Mouse (Mus musculus) MEL (cell line): ENCODE measurements around the gene Rbm5. TPM values are rescaled to one million over a fixed set of nuclear protein-coding genes. Genes with fewer than 3 reads are reported as not detected.

Experiments
- DNase-seq: peaks from one replicate; pipeline ENCODE4 v3.0.0; 2011; ENCODE audit warnings: low read depth, low spot score
- H3K27ac ChIP-seq: 2 replicates; pipeline ENCODE4 v1.5.1; 2012; ENCODE audit warnings: low read depth, mild to moderate bottlenecking, control low read depth, low read length, moderate library complexity; ENCODE audit not compliant: control insufficient read depth
- H3K27me3 ChIP-seq, 2 experiments: fragments of 150-350 bp in 1 of 2; sonication (generic) in 1 of 2; 2 replicates each; pipeline ENCODE4 v1.6.1; 2012; ENCODE audit warnings: low read length in 2 of 2, mild to moderate bottlenecking in 2 of 2, improper control_type of control experiment in 1 of 2, moderate library complexity in 1 of 2; ENCODE audit not compliant: insufficient read depth in 2 of 2, control insufficient read depth in 1 of 2
- H3K36me3 ChIP-seq, 2 experiments: 2 replicates each; pipeline ENCODE4 v1.6.1; 2012 to 2014; ENCODE audit warnings: low read length in 2 of 2, improper control_type of control experiment in 1 of 2, inconsistent platforms in 1 of 2, mild to moderate bottlenecking in 1 of 2; ENCODE audit not compliant: insufficient read depth in 2 of 2, control insufficient read depth in 1 of 2
- H3K4me1 ChIP-seq, 2 experiments: fragments of 150-350 bp in 1 of 2; sonication (generic) in 1 of 2; 2 replicates each; pipeline ENCODE4 v1.6.1; 2012; ENCODE audit warnings: low read length in 2 of 2, improper control_type of control experiment in 1 of 2, mild to moderate bottlenecking in 1 of 2; ENCODE audit not compliant: insufficient read depth in 2 of 2, control insufficient read depth in 1 of 2
- H3K4me3 ChIP-seq, 2 experiments: fragments of 150-350 bp in 1 of 2; sonication (generic) in 1 of 2; 2 replicates each; pipeline ENCODE4 v1.5.1; 2012; ENCODE audit warnings: low read depth in 2 of 2, low read length in 2 of 2, mild to moderate bottlenecking in 2 of 2, moderate library complexity in 2 of 2, control low read depth in 1 of 2, improper control_type of control experiment in 1 of 2; ENCODE audit not compliant: control insufficient read depth in 1 of 2, insufficient read depth in 1 of 2
- H3K79me2 ChIP-seq: 2 replicates; pipeline ENCODE4 v1.6.1; 2012; ENCODE audit warnings: mild to moderate bottlenecking, low read length, moderate library complexity; ENCODE audit not compliant: control insufficient read depth, poor library complexity, insufficient read depth
- H3K9ac ChIP-seq: 2 replicates; pipeline ENCODE4 v1.6.1; 2012; ENCODE audit warnings: low read depth, mild to moderate bottlenecking, control low read depth, low read length, moderate library complexity; ENCODE audit not compliant: control insufficient read depth, poor library complexity, severe bottlenecking
- H3K9me3 ChIP-seq: fragments of 150-350 bp; sonication (generic); replicated peaks from 2 replicates; pipeline ENCODE4 v1.6.1; 2012; ENCODE audit warnings: mild to moderate bottlenecking, low read length, improper control_type of control experiment, moderate library complexity; ENCODE audit not compliant: insufficient read depth
- CHD1 ChIP-seq: IDR thresholded peaks from 2 replicates; pipeline ENCODE4 v1.6.1; 2012; ENCODE audit warnings: low read depth, mild to moderate bottlenecking, inconsistent platforms, low read length, improper control_type of control experiment
- CHD2 ChIP-seq: IDR thresholded peaks from 2 replicates; pipeline ENCODE4 v1.6.1; 2011; ENCODE audit warnings: low read length, improper control_type of control experiment
- CTCF ChIP-seq, 3 experiments: IDR thresholded peaks in 2 of 3; conservative IDR thresholded peaks in 1 of 3; 2 replicates each; pipeline ENCODE4 v1.5.1; 2011 to 2012; ENCODE audit warnings: low read length in 3 of 3, low read depth in 2 of 3, mild to moderate bottlenecking in 2 of 3, improper control_type of control experiment in 1 of 3, inconsistent platforms in 1 of 3, mixed read lengths in 1 of 3, moderate library complexity in 1 of 3; ENCODE audit not compliant: control insufficient read depth in 1 of 3, insufficient read depth in 1 of 3, poor library complexity in 1 of 3, severe bottlenecking in 1 of 3
- ELF1 ChIP-seq: IDR thresholded peaks from 2 replicates; pipeline ENCODE4 v1.6.1; 2014; ENCODE audit warnings: low read depth, mild to moderate bottlenecking, inconsistent platforms, low read length, improper control_type of control experiment, moderate library complexity
- EP300 ChIP-seq, 2 experiments: IDR thresholded peaks; 2 replicates each; pipeline ENCODE4 v1.6.1; 2011; ENCODE audit warnings: improper control_type of control experiment in 2 of 2, low read length in 2 of 2, low read depth in 1 of 2, mild to moderate bottlenecking in 1 of 2
- ETS1 ChIP-seq: IDR thresholded peaks from 2 replicates; pipeline ENCODE4 v1.6.1; 2012; ENCODE audit warnings: low read depth, mild to moderate bottlenecking, inconsistent platforms, low read length, improper control_type of control experiment, moderate library complexity
- GATA1 ChIP-seq: IDR thresholded peaks from 2 replicates; pipeline ENCODE4 v1.6.1; 2011; ENCODE audit warnings: low read depth, low read length, improper control_type of control experiment
- HCFC1 ChIP-seq: IDR thresholded peaks from 2 replicates; pipeline ENCODE4 v1.6.1; 2012; ENCODE audit warnings: low read depth, mild to moderate bottlenecking, inconsistent platforms, low read length, improper control_type of control experiment, moderate library complexity
- JUND ChIP-seq: IDR thresholded peaks from 2 replicates; pipeline ENCODE4 v1.6.1; 2011; ENCODE audit warnings: low read depth, mild to moderate bottlenecking, improper control_type of control experiment, low read length
- MAFK ChIP-seq: IDR thresholded peaks from 2 replicates; pipeline ENCODE4 v1.6.1; 2011; ENCODE audit warnings: low read depth, mild to moderate bottlenecking, low read length, improper control_type of control experiment, borderline replicate concordance
- MAX ChIP-seq: IDR thresholded peaks from 2 replicates; pipeline ENCODE4 v1.6.1; 2011; ENCODE audit warnings: low read length, improper control_type of control experiment
- MYB ChIP-seq: IDR thresholded peaks from 2 replicates; pipeline ENCODE4 v1.6.1; 2011; ENCODE audit warnings: mild to moderate bottlenecking, low read depth, low read length, improper control_type of control experiment
- NELFE ChIP-seq: IDR thresholded peaks from 2 replicates; pipeline ENCODE4 v1.6.1; 2011; ENCODE audit warnings: low read depth, low read length, improper control_type of control experiment
- POLR2A ChIP-seq, 2 experiments: IDR thresholded peaks; 2 replicates each; pipeline ENCODE4 v1.6.1; 2011 to 2012; ENCODE audit warnings: low read length in 2 of 2, mild to moderate bottlenecking in 2 of 2, control low read depth in 1 of 2, improper control_type of control experiment in 1 of 2, low read depth in 1 of 2, moderate library complexity in 1 of 2; ENCODE audit not compliant: control insufficient read depth in 1 of 2, insufficient read depth in 1 of 2, poor library complexity in 1 of 2
- SMC3 ChIP-seq: IDR thresholded peaks from 2 replicates; pipeline ENCODE4 v1.6.1; 2011; ENCODE audit warnings: low read depth, low read length, improper control_type of control experiment
- TAL1 ChIP-seq: IDR thresholded peaks from 2 replicates; pipeline ENCODE4 v1.6.1; 2012; ENCODE audit warnings: mild to moderate bottlenecking, inconsistent platforms, low read length, moderate library complexity, mixed read lengths
- TBP ChIP-seq: IDR thresholded peaks from 2 replicates; pipeline ENCODE4 v1.8.0; 2011; ENCODE audit warnings: low read depth, low read length, improper control_type of control experiment
- TCF12 ChIP-seq: IDR thresholded peaks from 2 replicates; pipeline ENCODE4 v1.6.1; 2014; ENCODE audit warnings: low read depth, mild to moderate bottlenecking, inconsistent platforms, low read length, improper control_type of control experiment, moderate library complexity
- USF1 ChIP-seq: IDR thresholded peaks from 2 replicates; pipeline ENCODE4 v1.6.1; 2014; ENCODE audit warnings: low read depth, mild to moderate bottlenecking, inconsistent platforms, low read length, improper control_type of control experiment, moderate library complexity
- USF2 ChIP-seq, 2 experiments: IDR thresholded peaks; 2 replicates each; pipeline ENCODE4 v1.6.1; 2011 to 2012; ENCODE audit warnings: improper control_type of control experiment in 2 of 2, low read length in 2 of 2, borderline replicate concordance in 1 of 2, inconsistent platforms in 1 of 2, low read depth in 1 of 2, mild to moderate bottlenecking in 1 of 2; ENCODE audit not compliant: insufficient read depth in 1 of 2
- ZC3H11A ChIP-seq: IDR thresholded peaks from 2 replicates; pipeline ENCODE4 v1.6.1; 2012; ENCODE audit warnings: low read depth, mild to moderate bottlenecking, inconsistent platforms, low read length, improper control_type of control experiment
- ZMIZ1 ChIP-seq: IDR thresholded peaks from 2 replicates; pipeline ENCODE4 v1.6.1; 2012; ENCODE audit warnings: low read depth, mild to moderate bottlenecking, inconsistent platforms, low read length, improper control_type of control experiment, moderate library complexity
- polyA plus RNA-seq, 2 experiments: library from polyadenylated mRNA; stranded (reverse) in 1 of 2; unstranded in 1 of 2; fragments of >175 nt in 1 of 2; fragments of >200 nt in 1 of 2; gene quantifications; 2 replicates each; pipeline versions ENCODE4 v1.2.1 to v1.2.4; 2012; ENCODE audit warnings: low replicate concordance in 2 of 2, low read depth in 1 of 2; ENCODE audit not compliant: insufficient read length in 2 of 2, insufficient read depth in 1 of 2, missing spikeins in 1 of 2
- total RNA-seq: library from RNA; depleted of rRNA; stranded (reverse); fragments of 300-350 nt; gene quantifications from 2 replicates; pipeline ENCODE4 v1.2.3, GENCODE M21; 2012

Gene Rbm5
- total and polyA plus RNA-seq, 3 experiments: 80.2 to 143 (median 125) TPM

GRCm38 (mm10) chr9:107727041-107727440, 43.8 kb downstream of the Rbm5 start:
- Histone ChIP-seq H3K4me1 (peaks cover 24 to 44% of the 10 kb centered on the region in 2 experiments), H3K9me3 (no peaks in the 10 kb centered on the region), H3K4me3 (no peak overlapping the region), H3K27ac (no peak overlapping the region), H3K79me2 (no peaks in the 10 kb centered on the region), H3K36me3 (peaks cover 0 to 29% of the 10 kb centered on the region in 2 experiments; a peak in 2 of 4 replicates), H3K9ac (no peak overlapping the region), H3K27me3 (no peaks in the 10 kb centered on the region)
- no peak for DNase-seq
- TF ChIP-seq CHD2 (no peak), EP300 (IDR thresholded peaks at IDR 0.05; ENCODE audit: low read depth in 1 of 2, low read length in 2 of 2) (no peak)

- Histone ChIP-seq H3K4me3 (no peak overlapping the region), H3K36me3 (peaks cover 0 to 29% of the 10 kb centered on the region in 2 experiments; a peak in 2 of 4 replicates), H3K27me3 (peaks cover 0 to 2% of the 10 kb centered on the region in 2 experiments; a peak in 1 of 4 replicates), H3K4me1 (peaks cover 24 to 44% of the 10 kb centered on the region in 2 experiments), H3K9me3 (no peaks in the 10 kb centered on the region), H3K27ac (peak overlapping the region; percentile 17), H3K79me2 (no peaks in the 10 kb centered on the region), H3K9ac (no peak overlapping the region)
- DNase-seq: peak; percentile 49
- no peak for TF ChIP-seq JUND
- no peak for TF ChIP-seq NELFE
- no peak for TF ChIP-seq MYB
- no peak for TF ChIP-seq GATA1
- no peak for TF ChIP-seq MAFK
- no peak for TF ChIP-seq TBP
- no peak for TF ChIP-seq CHD1
- peak; percentile 77 for TF ChIP-seq USF1
- TF ChIP-seq SMC3: no peak
- TF ChIP-seq USF2 (IDR thresholded peaks at IDR 0.05; ENCODE audit: borderline replicate concordance in 1 of 2, insufficient read depth in 1 of 2, low read depth in 1 of 2, low read length in 2 of 2): peak in 1 of 2 experiments; percentile 38; a peak in 1 of 4 replicates
- TF ChIP-seq TAL1: no peak
- TF ChIP-seq MAX: peak; percentile 78
- no peak for TF ChIP-seq ZMIZ1
- TF ChIP-seq ZC3H11A: no peak
- TF ChIP-seq CTCF (IDR thresholded peaks at IDR 0.05 in 2 of 3, conservative IDR thresholded peaks at IDR 0.05 in 1 of 3; ENCODE audit: control insufficient read depth in 1 of 3, insufficient read depth in 1 of 3, low read depth in 2 of 3, low read length in 3 of 3, poor library complexity in 1 of 3, severe bottlenecking in 1 of 3): no peak
- no peak for TF ChIP-seq POLR2A (IDR thresholded peaks at IDR 0.05; ENCODE audit: control insufficient read depth in 1 of 2, insufficient read depth in 1 of 2, low read depth in 1 of 2, low read length in 2 of 2, poor library complexity in 1 of 2)
- no peak for TF ChIP-seq HCFC1
- no peak for TF ChIP-seq ELF1
- TF ChIP-seq TCF12: no peak
- no peak for TF ChIP-seq EP300 (IDR thresholded peaks at IDR 0.05; ENCODE audit: low read depth in 1 of 2, low read length in 2 of 2)
- TF ChIP-seq ETS1: no peak
These were observed 46.0 kb downstream of the Rbm5 start for GRCm38 (mm10) chr9:107724796-107725195.
